Mouse (Mus musculus) embryonic stem cell, embryonic (primary cell): ENCODE results near the gene Tmem198.

Experiments
- CTCF ChIA-PET, 4 experiments: fragments of 300-600 bp in 2 of 4; fragments of 350-600 bp in 2 of 4; sonication (Branson Sonifier 250); formaldehyde crosslinking; loops; one replicate each; lab custom pipeline; 2022; ENCODE audit warnings: inconsistent platforms in 2 of 4; lab: Charles Lee
- POLR2A ChIA-PET, 4 experiments: fragments of 300-600 bp in 2 of 4; fragments of 350-600 bp in 2 of 4; sonication (Branson Sonifier 250); formaldehyde crosslinking; loops; one replicate each; lab custom pipeline; 2022; ENCODE audit warnings: antibody characterized with exemption in 4 of 4, inconsistent platforms in 1 of 4; lab: Charles Lee

Tmem198 gene

GRCm38 (mm10) chr1:75447265-75448051 lies 31.9 kb upstream of the Tmem198 start:
- POLR2A ChIA-PET, result interaction anchor here (0.7 to 5.4 kb wide), 13 partner anchors 10 to 1878 kb away, joined by 3 to 22 read pairs (median 4); partner anchors contain the start of genes Gmppa (in 4 of the 4) and Dnpep (in 1 of the 4)

GRCm38 (mm10) chr1:75448052-75448431 lies 31.3 kb upstream of the Tmem198 start:
- POLR2A ChIA-PET, result interaction anchor here in 3 of 4 experiments (0.7 to 5.4 kb wide), 13 partner anchors 10 to 1878 kb away, joined by 3 to 22 read pairs (median 4); partner anchors contain the start of genes Gmppa (in 3 of the 3) and Dnpep (in 1 of the 3)
- CTCF ChIA-PET, result interaction anchor here (0.6 to 4.8 kb wide), 16 partner anchors 10 to 197 kb away, joined by 3 to 28 read pairs (median 5); partner anchors contain the start of genes Gmppa (in 3 of the 4), Chpf (in 1 of the 4) and Tmem198 (in 1 of the 4)

More at GRCm38 (mm10) chr1:75447265-75448051, 31.9 kb upstream of the Tmem198 start:
- CTCF ChIA-PET, result interaction anchor here in 3 of 4 experiments (0.6 to 4.8 kb wide), 16 partner anchors 11 to 196 kb away, joined by 3 to 28 read pairs (median 4); partner anchors contain the start of genes Gmppa (in 2 of the 3), Chpf (in 1 of the 3) and Tmem198 (in 1 of the 3)

- CTCF ChIA-PET, result interaction anchor here (0.6 to 4.8 kb wide), 12 partner anchors 9 to 51 kb away, joined by 3 to 28 read pairs (median 8); partner anchors contain the start of genes Gmppa (in 3 of the 4), Chpf (in 1 of the 4) and Tmem198 (in 1 of the 4)
- POLR2A ChIA-PET, result interaction anchor here in 2 of 4 experiments (0.6 to 5.4 kb wide), 10 partner anchors 8 to 280 kb away, joined by 3 to 22 read pairs (median 3); partner anchors contain the start of genes Chpf (in 1 of the 2), Dnpep (in 1 of the 2), Gmppa (in 1 of the 2) and Tmem198 (in 1 of the 2)
Measured at GRCm38 (mm10) chr1:75448937-75449336, 30.4 kb upstream of the Tmem198 start.

- POLR2A ChIA-PET, result interaction anchor here in 2 of 4 experiments (0.6 to 5.4 kb wide), 9 partner anchors 9 to 281 kb away, joined by 3 to 22 read pairs (median 3); partner anchors contain the start of genes Chpf (in 1 of the 2), Gmppa (in 1 of the 2), Tmem198 (in 1 of the 2) and Zfand2b (in 1 of the 2)
- CTCF ChIA-PET, result interaction anchor here (0.6 to 4.8 kb wide), 15 partner anchors 9 to 132 kb away, joined by 3 to 28 read pairs (median 5); partner anchors contain the start of genes Gmppa (in 3 of the 4), Chpf (in 1 of the 4), Dnpep (in 1 of the 4) and Tmem198 (in 1 of the 4)
Measured at GRCm38 (mm10) chr1:75449377-75450135, 29.8 kb upstream of the Tmem198 start.

- ChIA-PET CTCF (interaction anchor here in 3 of 4 experiments (0.6 to 4.8 kb wide), 9 partner anchors 8 to 133 kb away, joined by 3 to 25 read pairs (median 4); partner anchors contain the start of genes Chpf (in 1 of the 3), Dnpep (in 1 of the 3) and Tmem198 (in 1 of the 3)), POLR2A (interaction anchor here in 2 of 4 experiments (0.9 to 5.4 kb wide), 5 partner anchors 8 to 133 kb away, joined by 3 to 22 read pairs (median 4); partner anchors contain the start of gene Gmppa (in 1 of the 2))
Measured at GRCm38 (mm10) chr1:75450314-75451005, 28.9 kb upstream of the Tmem198 start, which contains the start of gene Asic4. Gene Asic4 (plus strand): TSS chr1:75450436.

- CTCF ChIA-PET, result interaction anchor here (0.6 to 4.8 kb wide), 10 partner anchors 12 to 1110 kb away, joined by 3 to 25 read pairs (median 4); partner anchors contain the start of genes Chpf (in 1 of the 4) and Tmem198 (in 1 of the 4)
- POLR2A ChIA-PET, result interaction anchor here (0.6 to 2.8 kb wide), 14 partner anchors 9 to 135 kb away, joined by 3 to 7 read pairs (median 4); partner anchors contain the start of gene Gmppa (in 1 of the 4)
Measured at GRCm38 (mm10) chr1:75451900-75452299, 27.4 kb upstream of the Tmem198 start.

- ChIA-PET CTCF (interaction anchor here (0.7 to 2.4 kb wide), 6 partner anchors 11 to 42 kb away, joined by 3 to 7 read pairs (median 6); no protein-coding TSS in a partner anchor), POLR2A (interaction anchor here in 1 of 4 experiments (2.3 kb wide), 1 partner anchor 12 kb away, joined by 6 read pairs; no protein-coding TSS in a partner anchor)
Measured at GRCm38 (mm10) chr1:75455433-75455832, 23.9 kb upstream of the Tmem198 start.

- ChIA-PET POLR2A (interaction anchor here in 2 of 4 experiments (0.7 to 4.4 kb wide), 4 partner anchors 7 to 653 kb away, joined by 4 to 22 read pairs (median 8); partner anchors contain the start of gene Asic4 (in 1 of the 2)), CTCF (interaction anchor here (0.6 to 3.4 kb wide), 8 partner anchors 11 to 465 kb away, joined by 3 to 23 read pairs (median 6); no protein-coding TSS in a partner anchor)
Measured at GRCm38 (mm10) chr1:75455948-75456347, 23.4 kb upstream of the Tmem198 start.

- ChIA-PET CTCF (interaction anchor here (0.5 to 3.4 kb wide), 30 partner anchors 10 to 756 kb away, joined by 3 to 30 read pairs (median 5); partner anchors contain the start of genes Dnpep (in 1 of the 4) and Gmppa (in 1 of the 4)), POLR2A (interaction anchor here in 3 of 4 experiments (0.5 to 4.4 kb wide), 6 partner anchors 8 to 21 kb away, joined by 3 to 22 read pairs (median 5); partner anchors contain the start of genes Gmppa (in 2 of the 3) and Asic4 (in 1 of the 3))
Measured at GRCm38 (mm10) chr1:75456746-75457564, 22.4 kb upstream of the Tmem198 start.

GRCm38 (mm10) chr1:75457710-75458024 lies 21.7 kb upstream of the Tmem198 start:
- ChIA-PET CTCF (interaction anchor here (0.6 to 3.4 kb wide), 30 partner anchors 9 to 756 kb away, joined by 3 to 30 read pairs (median 4); partner anchors contain the start of genes Asic4 (in 1 of the 4), Chpf (in 1 of the 4), Dnpep (in 1 of the 4) and Gmppa (in 1 of the 4)), POLR2A (interaction anchor here in 3 of 4 experiments (0.6 to 4.4 kb wide), 9 partner anchors 8 to 140 kb away, joined by 3 to 22 read pairs (median 4); partner anchors contain the start of genes Asic4 (in 1 of the 3) and Gmppa (in 1 of the 3))

GRCm38 (mm10) chr1:75458025-75458788 lies 21.1 kb upstream of the Tmem198 start:
- ChIA-PET POLR2A (interaction anchor here (0.6 to 4.4 kb wide), 14 partner anchors 9 to 141 kb away, joined by 3 to 22 read pairs (median 4); partner anchors contain the start of genes Asic4 (in 1 of the 4) and Gmppa (in 1 of the 4)), CTCF (interaction anchor here (0.6 to 3.4 kb wide), 33 partner anchors 9 to 558 kb away, joined by 3 to 30 read pairs (median 5); partner anchors contain the start of genes Asic4 (in 1 of the 4), Chpf (in 1 of the 4), Dnpep (in 1 of the 4) and Gmppa (in 1 of the 4))

- POLR2A ChIA-PET, result interaction anchor here in 3 of 4 experiments (0.7 to 4.4 kb wide), 11 partner anchors 8 to 150 kb away, joined by 3 to 22 read pairs (median 3); partner anchors contain the start of genes Asic4 (in 1 of the 3) and Gmppa (in 1 of the 3)
- CTCF ChIA-PET, result interaction anchor here (0.6 to 3.4 kb wide), 23 partner anchors 9 to 559 kb away, joined by 3 to 30 read pairs (median 4); partner anchors contain the start of genes Asic4 (in 1 of the 4), Chpf (in 1 of the 4), Dnpep (in 1 of the 4) and Gmppa (in 1 of the 4)
Measured at GRCm38 (mm10) chr1:75458789-75459684, 20.3 kb upstream of the Tmem198 start.

- ChIA-PET CTCF (interaction anchor here in 2 of 4 experiments (0.6 to 1.3 kb wide), 3 partner anchors 17 to 46 kb away, joined by 3 to 4 read pairs (median 3); no protein-coding TSS in a partner anchor), POLR2A (interaction anchor here in 1 of 4 experiments (3.1 to 4.4 kb wide), 2 partner anchors 11 to 17 kb away, joined by 9 to 22 read pairs; partner anchors contain the start of gene Asic4)
Measured at GRCm38 (mm10) chr1:75460297-75460696, 19.0 kb upstream of the Tmem198 start.
